Mouse (Mus musculus): ENCODE measurements around the gene Acsl3.

Gene Acsl3

GRCm38 (mm10) chr1:78657671-78658440 is at the start of gene Acsl3, which contains the start of gene Utp14b:
Gene Acsl3, plus strand, starts transcription at chr1:78657825.
Gene Utp14b, plus strand, starts transcription at chr1:78658038.
- DNase-seq (ENCODE audit: low read depth, low spot score): peak; percentile 91

- DNase-seq (ENCODE audit: low read depth, low spot score): no peak
Observed at GRCm38 (mm10) chr1:78609134-78609907, 48.3 kb upstream of the Acsl3 start.

- DNase-seq (ENCODE audit: low read depth, low spot score): no peak
Observed at GRCm38 (mm10) chr1:78611039-78611438, 46.6 kb upstream of the Acsl3 start.

- DNase-seq (ENCODE audit: low read depth, low spot score): no peak
Observed at GRCm38 (mm10) chr1:78612959-78613358, 44.7 kb upstream of the Acsl3 start.

GRCm38 (mm10) chr1:78624352-78624751 is 33.3 kb upstream of the Acsl3 start:
- DNase-seq (ENCODE audit: low read depth, low spot score): no peak

GRCm38 (mm10) chr1:78634486-78634885 is 23.1 kb upstream of the Acsl3 start:
- no peak for DNase-seq (ENCODE audit: low read depth, low spot score)

GRCm38 (mm10) chr1:78640871-78641270 is 16.8 kb upstream of the Acsl3 start:
- no peak for DNase-seq (ENCODE audit: low read depth, low spot score)

GRCm38 (mm10) chr1:78641791-78642190 is 15.8 kb upstream of the Acsl3 start:
- DNase-seq (ENCODE audit: low read depth, low spot score): no peak

GRCm38 (mm10) chr1:78642197-78642596 is 15.4 kb upstream of the Acsl3 start:
- no peak for DNase-seq (ENCODE audit: low read depth, low spot score)

GRCm38 (mm10) chr1:78647317-78647885 is 10.2 kb upstream of the Acsl3 start:
- no peak for DNase-seq (ENCODE audit: low read depth, low spot score)

- no peak for DNase-seq (ENCODE audit: low read depth, low spot score)
Observed at GRCm38 (mm10) chr1:78649269-78650061, 8.2 kb upstream of the Acsl3 start.

- DNase-seq (ENCODE audit: low read depth, low spot score): no peak
Observed at GRCm38 (mm10) chr1:78656472-78656871, 1.2 kb upstream of the Acsl3 start.

GRCm38 (mm10) chr1:78657021-78657629 is 500 bp upstream of the Acsl3 start:
- DNase-seq (ENCODE audit: low read depth, low spot score): no peak

- peak; percentile 13 for DNase-seq (ENCODE audit: low read depth, low spot score)
Observed at GRCm38 (mm10) chr1:78658441-78659269, 1.0 kb downstream of the Acsl3 start.

GRCm38 (mm10) chr1:78659270-78659823 is 1.7 kb downstream of the Acsl3 start:
- DNase-seq (ENCODE audit: low read depth, low spot score): no peak

GRCm38 (mm10) chr1:78664326-78664725 is 6.7 kb downstream of the Acsl3 start:
- DNase-seq (ENCODE audit: low read depth, low spot score): no peak

- DNase-seq (ENCODE audit: low read depth, low spot score): no peak
Observed at GRCm38 (mm10) chr1:78665954-78666499, 8.4 kb downstream of the Acsl3 start.

GRCm38 (mm10) chr1:78666585-78666984 is 9.0 kb downstream of the Acsl3 start:
- DNase-seq (ENCODE audit: low read depth, low spot score): no peak

GRCm38 (mm10) chr1:78682291-78682690 is 24.7 kb downstream of the Acsl3 start:
- DNase-seq (ENCODE audit: low read depth, low spot score): peak; percentile 9

- peak; percentile 45 for DNase-seq (ENCODE audit: low read depth, low spot score)
Observed at GRCm38 (mm10) chr1:78684128-78684527, 26.5 kb downstream of the Acsl3 start.

Data from CD4-positive helper T cell, adult 2 months (primary cell).